Mouse (Mus musculus) embryo, embryonic 10.5 days (tissue): ENCODE results near the gene U2af1l4.
A peak's percentile ranks its signal among the peaks of the same experiment; 100 is the strongest.

Experiments
- DNase-seq: peaks from one replicate; pipeline ENCODE4 v3.0.0-alpha.2; 2015; ENCODE audit warnings: low spot score

U2af1l4 gene

DNA sequence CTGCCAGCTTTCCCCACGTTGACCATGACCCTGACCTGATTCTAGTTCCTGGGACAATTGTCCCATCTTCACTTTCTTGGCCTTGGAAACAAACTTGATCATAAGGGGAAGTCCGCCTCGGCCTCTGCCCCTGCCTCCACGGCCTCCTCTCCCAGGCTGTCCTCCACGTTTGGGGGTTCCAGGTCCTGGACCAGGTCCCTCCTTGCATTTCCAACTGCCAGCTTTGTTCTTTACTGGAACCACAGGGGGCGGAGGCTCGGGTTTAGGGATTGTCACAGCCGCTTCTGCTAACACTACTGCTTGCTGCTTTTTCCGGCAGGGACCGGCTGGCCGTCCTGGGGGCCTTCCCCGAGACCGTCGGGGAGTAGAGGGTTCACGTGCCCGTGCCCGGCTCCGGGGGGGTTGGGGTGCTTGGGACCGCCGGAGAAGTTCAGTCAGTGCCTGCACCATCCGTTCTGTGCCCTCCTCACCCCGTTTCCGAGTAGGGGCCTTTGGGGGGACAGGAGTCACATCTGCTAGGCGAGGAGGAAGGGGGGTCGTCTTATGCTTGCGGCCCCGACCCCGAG is 23.4 kb downstream of the U2af1l4 start:
- DNase-seq = no peak

DNA sequence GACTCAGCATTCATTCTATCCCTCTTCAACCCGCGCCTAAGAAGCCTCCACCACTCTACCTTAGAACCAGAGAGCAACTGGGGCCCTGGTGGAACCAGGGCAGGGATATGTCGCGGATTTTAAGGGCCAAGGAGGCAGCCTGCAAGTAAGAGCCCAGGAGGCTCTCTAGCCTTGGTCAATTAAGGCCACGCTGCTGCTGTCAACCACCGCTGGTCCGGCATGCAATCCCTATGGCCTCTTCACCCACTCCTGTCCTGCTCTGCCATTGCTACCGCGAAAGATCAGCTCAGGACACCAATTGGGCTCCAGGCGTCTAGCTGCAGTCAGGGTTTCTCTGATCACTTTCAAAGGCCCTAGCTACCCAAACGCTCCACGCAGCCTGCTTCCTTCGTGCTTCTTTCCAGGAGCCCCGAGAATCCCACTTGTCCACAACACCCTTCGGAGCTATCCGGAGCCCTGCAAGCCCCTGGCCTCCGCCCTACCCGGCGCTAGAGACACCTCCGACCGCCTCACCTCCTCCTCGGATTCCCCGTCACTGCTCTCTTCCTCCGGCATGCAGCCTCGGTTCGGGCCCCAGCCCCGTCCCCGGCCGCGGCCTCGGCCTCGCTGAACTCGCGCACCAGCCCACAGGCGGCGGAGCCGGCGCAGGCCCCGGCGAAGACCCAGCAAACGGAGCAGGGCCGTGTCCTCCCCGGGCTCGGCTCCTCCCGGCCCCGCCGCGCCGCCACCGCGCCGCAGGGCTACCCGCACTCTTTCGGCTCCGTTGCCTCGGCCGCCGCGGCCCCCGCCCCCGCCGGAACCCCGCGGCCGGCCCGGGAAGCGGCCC is 25.0 kb downstream of the U2af1l4 start:
- DNase-seq = peak; percentile 39

DNA sequence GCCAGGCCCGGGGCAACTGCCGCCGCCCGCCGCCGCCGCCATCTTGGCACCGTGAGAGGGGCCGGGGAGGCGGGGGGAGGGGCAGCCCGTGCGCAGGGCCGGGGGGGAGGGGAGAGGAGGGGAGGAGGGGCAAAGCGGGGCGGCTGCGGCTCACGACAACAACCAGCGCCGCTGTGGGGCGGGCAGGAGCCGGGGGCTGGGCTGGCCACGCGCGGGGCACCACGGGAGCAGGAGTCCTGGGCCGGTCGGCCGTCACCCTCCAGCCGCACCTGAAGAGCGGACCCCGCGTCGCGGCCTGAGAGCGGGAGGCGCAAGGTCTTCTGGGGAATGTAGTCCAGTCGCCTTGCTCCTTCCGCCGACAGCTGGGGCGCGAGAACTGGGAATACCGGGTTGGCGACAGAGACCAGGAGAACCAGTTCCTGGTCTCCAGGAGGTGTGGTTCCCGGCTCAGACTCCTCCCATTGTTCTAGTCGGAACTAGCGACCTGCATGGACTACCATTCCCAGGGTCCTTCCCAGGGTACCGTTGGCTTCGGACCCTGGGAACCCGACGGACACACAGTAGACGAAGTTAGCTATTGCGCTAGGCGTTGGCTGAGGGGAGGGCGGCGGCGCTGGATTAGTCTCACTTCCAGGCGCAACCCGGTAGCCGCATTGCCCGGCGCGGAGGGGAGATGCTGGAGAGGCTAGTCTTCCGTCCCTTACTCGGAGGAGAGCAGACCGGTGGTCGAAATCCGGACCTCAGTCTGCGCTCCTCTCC is 25.8 kb downstream of the U2af1l4 start, which contains the start of gene Kmt2b:
TSS of gene Kmt2b (minus strand) at position 51 of the 759 bp plus-strand sequence.
- peak; percentile 98 for DNase-seq

DNA sequence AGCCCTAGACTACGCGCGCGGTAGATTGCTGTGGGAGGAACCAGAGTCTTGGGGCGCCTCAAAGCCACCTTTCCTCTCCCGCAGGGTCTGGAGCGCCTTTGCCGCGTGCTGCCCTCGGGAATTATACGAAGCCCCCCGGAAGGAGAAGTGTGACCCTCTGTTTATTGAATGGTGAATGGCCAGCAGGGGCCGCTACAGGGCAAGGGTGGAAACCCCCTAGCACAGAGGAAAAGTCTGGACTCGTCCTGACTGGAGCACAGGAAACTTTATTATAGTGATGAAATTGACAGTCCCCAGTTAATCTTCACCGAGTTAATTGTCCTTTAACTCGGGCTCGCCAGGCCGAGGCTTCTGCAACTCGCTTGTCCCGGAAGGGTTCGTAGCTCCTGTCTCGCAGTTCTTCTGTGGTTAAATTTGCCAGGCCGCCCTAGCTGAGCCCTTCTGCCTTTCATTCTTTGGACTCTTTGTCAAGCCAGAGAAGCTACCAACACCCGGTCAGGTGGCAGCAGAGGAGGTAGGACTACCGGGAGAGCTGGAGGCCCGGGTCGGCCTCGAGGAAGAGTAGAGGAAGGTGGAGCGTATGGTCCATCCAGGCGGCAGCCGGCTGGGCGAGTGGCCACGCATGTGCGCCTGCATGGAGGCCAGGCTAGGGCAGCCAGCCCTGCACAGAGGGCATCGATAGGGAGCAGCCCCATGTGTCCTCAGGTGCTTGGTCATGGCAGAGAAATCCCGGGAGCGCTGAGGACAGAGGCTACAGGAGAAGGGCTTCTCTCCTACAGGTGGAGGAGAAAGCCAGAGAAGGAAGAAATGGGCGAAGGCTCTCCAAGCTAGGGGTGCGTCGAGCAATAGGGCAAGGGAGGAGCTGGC is 26.6 kb downstream of the U2af1l4 start:
- DNase-seq = peak; percentile 94

DNA sequence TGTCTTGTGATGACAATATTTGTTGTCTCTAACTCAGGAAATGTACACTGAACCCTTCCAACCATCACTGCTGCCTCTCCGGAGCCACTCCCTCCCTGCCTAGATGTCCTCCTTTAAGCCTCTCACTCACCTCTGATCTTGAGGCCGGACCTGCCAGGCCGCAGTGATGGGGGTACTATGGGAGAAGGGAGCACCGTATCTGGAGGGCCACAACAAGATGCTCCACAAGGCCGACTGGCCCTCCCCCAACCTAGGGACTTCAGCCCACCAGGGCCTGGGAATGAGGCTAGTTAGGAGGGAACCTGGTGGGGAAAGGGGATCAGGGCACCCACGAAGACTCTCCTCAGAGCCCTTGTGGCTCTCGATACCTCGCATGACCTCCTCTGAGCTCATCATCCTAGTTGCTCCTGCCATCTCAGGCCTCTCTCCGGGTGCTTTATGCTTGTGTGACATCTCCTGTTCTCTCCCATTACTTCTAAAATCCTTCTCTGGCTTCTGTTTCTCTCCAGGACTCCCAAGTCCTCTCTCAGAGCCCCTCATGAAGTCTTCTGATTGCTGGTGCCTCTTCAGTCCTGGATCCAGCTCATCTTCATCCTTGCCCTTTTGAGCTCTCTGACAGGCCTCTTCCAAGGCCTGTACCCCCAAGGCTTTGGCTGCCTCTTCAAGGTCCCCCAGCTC is 28.0 kb downstream of the U2af1l4 start:
- no peak for DNase-seq

DNA sequence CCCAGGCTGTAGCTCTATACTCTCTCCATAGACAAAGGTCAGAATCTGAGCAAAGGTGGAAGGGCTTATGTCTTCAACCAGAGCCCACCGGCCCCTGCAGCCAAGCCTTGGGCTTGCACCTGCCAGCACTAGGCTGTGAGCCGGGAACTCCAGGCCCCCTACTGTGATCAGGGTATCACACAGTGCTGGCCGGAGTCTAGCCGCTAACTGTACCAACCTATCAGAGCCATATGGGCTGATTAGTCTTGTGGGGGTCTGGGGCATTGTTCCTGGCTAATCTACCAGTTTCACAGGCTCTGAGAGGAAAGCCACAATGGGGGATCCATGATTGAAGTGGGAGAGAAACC is 28.5 kb downstream of the U2af1l4 start:
- DNase-seq = no peak

DNA sequence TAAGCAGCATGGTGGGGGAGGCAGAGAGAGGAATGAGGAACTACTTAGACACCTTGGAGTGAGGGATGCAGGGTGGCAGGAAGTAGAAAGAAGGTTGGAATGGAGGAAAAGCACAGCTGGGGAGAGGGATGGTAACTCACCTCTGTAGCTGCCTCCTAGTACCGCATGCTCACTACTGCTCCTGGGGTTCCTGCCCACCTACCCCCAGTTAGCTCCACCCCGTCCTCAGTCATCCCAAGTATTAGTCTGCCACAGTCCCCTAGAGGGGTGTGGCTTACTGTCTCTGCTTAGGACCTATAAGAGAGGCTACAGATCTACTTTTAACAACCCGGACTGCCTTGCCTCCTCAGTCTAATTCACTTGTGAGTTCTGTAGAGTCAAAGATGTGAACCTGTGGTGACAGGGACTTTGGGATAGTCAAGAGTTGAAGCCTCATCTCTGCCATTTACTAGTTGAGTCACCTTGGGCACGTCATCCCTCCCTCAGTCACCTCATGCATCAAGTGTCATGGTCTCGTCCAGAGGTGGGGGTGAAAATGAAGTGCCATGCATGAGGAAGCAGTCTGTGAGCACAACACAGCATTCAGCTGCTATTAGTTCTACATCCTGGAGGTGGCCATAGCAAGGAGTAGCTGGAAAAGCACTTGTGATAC is 29.8 kb downstream of the U2af1l4 start:
- no peak for DNase-seq

DNA sequence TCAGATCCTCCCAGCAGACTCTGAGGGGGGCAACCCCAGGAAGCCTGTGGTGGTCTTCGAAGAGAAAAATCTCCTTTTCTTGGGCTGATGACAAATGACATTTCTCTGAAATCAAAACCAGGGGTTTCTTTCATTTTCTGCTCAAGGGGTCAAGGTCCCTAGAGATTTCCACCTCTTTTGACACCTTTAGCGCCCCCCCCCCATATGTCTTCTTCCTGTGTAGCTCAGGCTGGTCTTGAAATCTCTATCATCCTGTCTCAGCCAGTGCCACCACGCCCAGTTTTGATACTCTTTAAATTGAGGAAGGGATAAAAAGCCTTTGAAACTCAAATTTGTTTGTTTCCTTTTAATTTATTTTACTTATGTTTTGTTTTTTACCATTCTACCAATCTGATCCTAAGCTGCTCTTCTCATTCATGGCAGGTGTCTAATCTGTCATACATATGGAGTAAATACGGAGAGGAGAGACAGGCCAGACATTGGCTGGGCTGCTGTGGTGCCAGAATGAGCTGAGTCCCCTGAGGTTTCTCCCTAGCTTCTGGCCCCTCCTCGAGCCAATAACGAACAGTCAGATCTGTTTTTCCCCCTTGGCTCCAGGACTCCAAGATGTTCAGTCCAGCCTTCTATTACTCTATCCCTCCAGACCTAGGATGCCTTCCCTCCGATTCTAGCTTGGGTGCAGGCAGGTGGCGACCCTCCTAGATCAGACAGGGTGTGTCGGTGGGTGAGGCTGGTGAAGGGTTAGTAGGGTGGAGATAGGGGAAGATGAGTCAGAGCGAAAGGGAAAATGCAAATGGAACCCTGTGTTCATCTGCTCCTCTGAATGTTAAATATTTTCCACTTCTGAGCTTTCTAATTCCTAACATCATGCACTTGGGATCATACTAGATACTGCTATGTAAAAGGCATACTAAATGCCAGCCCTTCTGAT is 30.7 kb downstream of the U2af1l4 start:
- DNase-seq = no peak

DNA sequence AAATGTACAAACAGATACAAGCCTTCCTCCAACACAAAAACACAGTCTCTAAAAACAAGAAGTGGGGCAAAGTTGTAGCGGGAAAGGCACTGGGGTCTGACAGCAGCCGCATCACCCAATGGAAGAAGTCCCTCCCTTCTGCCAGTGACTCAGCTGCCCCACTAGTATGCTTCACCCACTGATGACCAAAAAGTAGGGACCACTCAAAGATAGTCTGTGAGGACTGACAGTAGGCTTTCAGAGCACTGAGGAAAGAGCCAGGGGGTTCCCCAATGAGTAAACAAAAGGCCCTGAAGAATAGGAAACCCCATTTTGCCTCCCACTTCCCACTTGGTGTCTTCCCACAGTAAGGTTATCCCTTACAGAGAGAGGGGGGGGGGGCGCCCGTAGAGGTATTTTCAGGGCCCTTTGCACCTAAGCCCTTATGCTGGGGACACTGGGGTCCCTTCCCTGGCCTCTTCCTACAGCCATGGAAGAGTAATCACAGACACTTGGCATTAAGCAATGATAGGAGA is 31.5 kb downstream of the U2af1l4 start:
- no peak for DNase-seq

DNA sequence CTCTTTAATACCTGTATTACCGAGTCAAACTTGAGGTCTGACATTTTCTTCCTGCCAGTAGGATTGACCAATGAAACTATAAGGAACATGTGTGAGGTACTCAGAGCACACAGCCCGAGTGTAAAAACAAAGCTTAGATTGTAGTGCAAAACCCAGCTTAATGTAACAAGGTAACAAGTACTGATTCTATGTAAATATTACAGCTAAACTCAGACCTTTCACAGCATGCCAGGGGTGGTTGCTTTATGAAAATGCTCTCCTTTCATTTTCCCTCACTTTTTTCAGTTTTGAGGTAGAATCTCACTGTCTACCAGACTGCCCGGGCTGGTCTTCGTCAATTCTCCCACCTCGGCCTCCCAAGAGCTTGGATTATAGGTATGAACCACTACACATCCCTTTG is 33.0 kb downstream of the U2af1l4 start:
- DNase-seq = no peak

DNA sequence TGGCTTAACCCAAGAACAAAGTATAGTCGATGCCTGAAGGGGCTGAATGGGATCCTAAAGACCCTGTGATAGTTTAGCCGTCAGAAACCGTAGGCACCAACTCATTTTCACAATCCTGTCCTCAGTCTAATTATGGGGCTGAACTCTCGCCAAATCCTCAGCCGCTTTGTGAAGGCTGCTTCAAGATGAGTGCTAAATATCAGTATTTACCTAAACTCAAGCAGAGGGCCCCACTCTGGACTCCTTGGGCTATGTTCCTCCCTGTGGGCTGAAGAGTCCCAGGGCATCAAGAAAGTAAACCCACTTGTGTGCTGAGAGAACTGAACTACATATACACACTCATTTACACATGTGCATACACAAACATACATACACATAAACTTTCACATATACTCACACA is 33.7 kb downstream of the U2af1l4 start:
- DNase-seq = no peak

DNA sequence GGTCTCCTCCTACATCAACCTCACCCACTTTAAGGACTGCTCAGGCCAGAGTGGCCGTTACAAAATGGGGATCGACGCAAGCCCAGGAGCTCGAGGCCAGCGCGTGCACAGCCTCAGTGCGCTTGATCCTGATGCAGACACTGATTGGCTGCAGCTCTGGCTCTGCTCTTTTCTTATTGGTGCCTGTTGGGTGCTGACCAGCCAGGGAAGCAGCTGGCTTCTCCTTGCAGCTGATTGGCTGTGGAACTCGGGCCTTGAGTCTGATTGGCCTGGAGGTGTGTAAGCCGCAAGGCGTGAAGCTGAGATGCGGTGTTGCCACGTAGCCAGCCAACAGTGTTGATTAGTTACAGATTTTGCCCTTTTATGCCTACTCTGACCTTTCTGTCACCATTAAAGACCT is 35.7 kb downstream of the U2af1l4 start, which contains the start of gene Zbtb32:
TSS of gene Zbtb32 (minus strand) at position 124 of the 400 bp plus-strand sequence.
- DNase-seq = no peak

DNA sequence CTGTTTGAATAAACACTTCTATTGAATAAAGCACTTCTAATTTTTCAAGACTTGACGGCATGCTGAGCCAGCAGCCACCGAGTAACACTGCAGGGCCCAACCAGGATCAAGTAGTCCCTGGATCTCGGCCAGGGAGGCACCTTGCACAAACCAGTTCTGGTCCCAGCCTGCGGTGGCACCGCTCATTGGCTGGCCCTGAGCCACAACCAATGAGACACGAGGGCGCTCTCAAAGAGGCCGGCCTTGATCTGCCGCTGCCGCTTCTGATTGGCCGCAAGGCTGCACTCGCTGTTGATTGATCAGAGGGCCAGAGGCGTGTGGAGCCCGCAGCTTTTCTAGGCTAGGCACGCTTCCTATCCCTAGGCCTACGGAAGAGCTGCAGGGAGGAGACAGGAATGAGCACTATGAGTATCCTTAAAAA is 36.8 kb downstream of the U2af1l4 start:
- DNase-seq = peak; percentile 88

DNA sequence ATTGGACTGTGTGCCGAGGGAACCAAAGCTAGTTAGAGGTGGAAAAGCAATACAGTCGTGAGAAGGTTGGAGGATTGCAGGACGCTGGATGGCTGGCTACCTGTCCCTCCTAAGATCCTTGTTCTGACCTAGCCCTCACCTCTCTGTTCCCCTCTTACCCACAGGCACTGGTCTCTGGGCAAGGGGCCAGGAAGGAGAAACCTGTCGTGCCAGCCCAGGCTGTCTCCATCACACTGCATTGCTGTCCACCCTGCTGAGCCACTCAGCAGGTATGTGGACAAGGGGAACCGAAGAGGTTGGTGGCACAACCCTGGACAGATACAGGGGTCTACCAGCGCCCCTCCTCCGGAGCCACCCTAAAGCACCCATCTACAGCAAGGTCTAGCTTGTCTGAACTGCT is 37.5 kb downstream of the U2af1l4 start:
- no peak for DNase-seq

DNA sequence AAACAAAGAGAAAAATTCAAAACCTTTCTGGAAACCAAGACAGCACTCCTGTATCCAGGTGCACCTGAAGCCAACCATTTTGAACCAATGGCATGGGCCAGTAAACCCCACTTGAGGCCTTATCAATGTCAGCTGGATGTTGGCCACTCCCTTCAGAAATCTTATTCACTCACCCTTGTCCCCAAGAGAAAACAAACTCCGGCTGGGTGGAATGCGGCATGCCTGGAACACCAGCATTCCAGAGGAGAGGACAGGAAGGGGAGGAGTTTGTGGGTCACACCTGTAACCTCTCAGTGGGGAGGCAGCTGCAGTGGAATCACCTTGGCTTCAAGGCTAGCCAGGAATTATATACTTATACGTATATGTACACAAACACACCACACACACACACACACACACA is 39.5 kb downstream of the U2af1l4 start:
- DNase-seq = peak; percentile 27

DNA sequence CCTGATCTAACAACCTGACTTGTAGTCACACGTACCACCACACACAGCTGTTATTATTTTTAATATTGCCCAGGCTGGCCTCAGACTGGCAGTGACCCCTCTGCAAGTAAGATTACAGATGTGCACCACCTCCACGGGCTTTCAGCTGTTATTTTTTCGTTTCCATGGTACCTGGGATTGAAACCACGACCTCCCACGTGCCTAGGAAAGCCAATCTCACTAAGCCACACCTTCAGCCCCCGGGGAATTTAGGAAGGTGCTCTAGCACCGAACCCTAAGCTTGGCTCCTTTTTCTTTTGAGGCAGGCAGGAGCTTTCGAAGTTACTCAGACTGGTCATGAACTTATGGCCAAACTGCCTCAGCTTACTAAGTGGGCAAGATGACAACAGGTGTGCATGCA is 41.3 kb downstream of the U2af1l4 start:
- no peak for DNase-seq

DNA sequence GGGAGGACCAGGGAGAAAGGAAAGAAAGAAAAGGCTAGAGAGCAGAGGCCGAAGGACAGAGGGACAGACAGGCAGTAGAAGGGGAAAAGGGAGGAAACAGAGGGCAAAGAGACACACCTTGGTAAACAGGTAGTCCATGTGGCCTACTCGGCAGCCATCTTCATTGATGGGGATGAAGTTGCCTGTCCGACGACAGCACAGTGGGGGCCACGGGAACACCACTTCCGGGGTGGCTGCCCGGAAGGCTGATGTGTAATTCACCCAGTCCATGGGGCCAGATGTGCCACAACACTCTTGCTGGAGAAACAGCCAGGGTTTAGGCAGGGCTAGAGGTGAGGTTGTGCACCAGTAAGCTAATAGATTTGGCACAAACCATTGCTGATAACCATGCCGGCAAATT is 41.8 kb downstream of the U2af1l4 start:
- no peak for DNase-seq

DNA sequence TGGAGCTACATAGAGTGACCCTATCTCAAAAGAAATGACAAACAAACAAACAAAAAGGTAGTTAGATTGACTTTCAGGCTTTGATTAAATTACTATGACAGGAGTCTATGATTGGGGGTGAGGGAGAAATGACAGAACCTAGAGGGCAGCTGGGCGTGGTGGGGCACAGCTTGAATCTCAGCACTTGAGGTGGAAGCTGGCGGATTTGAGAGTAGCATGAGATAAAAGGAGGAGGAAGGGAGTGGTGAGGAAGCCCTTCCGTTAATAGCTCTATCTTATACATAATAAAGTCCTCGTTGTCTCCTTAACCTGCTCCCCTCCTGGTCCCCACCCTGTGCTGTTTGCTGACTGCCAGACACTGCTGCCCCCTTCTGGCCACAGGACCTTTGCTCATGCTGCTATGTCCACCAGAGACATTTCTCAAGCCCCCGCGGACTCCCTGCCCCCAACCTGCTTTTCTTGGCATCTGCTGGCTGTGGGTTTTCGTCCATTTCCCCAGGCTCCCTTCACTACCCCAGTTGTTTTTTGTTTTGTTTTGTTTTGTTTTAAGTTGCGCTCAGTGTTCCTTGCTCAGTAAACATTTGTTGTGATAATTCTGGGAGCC is 44.7 kb downstream of the U2af1l4 start:
- DNase-seq = peak; percentile 69

DNA sequence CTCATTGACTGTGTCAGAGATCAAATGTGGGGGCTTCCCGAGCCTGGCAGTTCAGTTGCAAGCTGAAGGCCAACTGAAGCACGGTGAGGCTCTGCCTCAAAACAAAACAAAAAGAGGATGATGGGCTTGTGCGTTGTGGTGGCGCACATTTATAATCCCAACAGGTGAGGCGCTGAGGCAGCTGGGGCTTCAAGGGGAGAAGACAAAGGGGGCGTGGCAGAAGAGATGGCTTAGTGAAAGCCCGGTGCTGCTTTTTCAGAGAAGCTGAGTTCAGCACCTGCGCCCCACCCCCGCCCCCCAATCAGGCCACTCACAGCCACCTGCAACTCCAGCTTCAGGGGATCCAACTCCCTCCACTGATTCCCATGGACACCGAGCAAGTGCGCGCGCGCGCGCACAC is 45.4 kb downstream of the U2af1l4 start:
- no peak for DNase-seq
